Mouse (Mus musculus) megakaryocyte progenitor cell, adult 5-6 weeks (primary cell): ENCODE results near the gene Ryr3. TPM values are rescaled to one million over a fixed set of nuclear protein-coding genes. Genes with fewer than 3 reads are reported as not detected.

ENCODE experiments used
- ATAC-seq: replicated peaks from 2 replicates; pipeline ENCODE4 v1.8.0; 2016; ENCODE audit warnings: mild to moderate bottlenecking, moderate TSS enrichment, inconsistent platforms; ENCODE audit not compliant: poor library complexity
- total RNA-seq, 2 experiments: library from RNA; stranded (forward) in 1 of 2; stranded (reverse) in 1 of 2; fragments of 157-497, 149-512 nt in 1 of 2; fragments of 200-1000 nt in 1 of 2; gene quantifications; 2 replicates each; pipeline versions ENCODE4 v1.2.3 to v1.2.4; 2015 to 2017

The Ryr3 gene
- total RNA-seq, 2 experiments from 2014 or later: not detected

GRCm38 (mm10) chr2:112913796-112914195 is 303.1 kb downstream of the Ryr3 start:
- ATAC-seq: no peak

- no peak for ATAC-seq
These were observed 304.3 kb downstream of the Ryr3 start for GRCm38 (mm10) chr2:112912611-112913010.

- ATAC-seq: no peak
These were observed 306.3 kb downstream of the Ryr3 start for GRCm38 (mm10) chr2:112910579-112910978.

- no peak for ATAC-seq
These were observed 307.8 kb downstream of the Ryr3 start for GRCm38 (mm10) chr2:112909142-112909541.

GRCm38 (mm10) chr2:112900747-112901146 is 316.1 kb downstream of the Ryr3 start:
- ATAC-seq: no peak

GRCm38 (mm10) chr2:112884456-112885114 is 332.3 kb downstream of the Ryr3 start:
- ATAC-seq: no peak

- ATAC-seq: no peak
These were observed 335.1 kb downstream of the Ryr3 start for GRCm38 (mm10) chr2:112881805-112882204.

DNA sequence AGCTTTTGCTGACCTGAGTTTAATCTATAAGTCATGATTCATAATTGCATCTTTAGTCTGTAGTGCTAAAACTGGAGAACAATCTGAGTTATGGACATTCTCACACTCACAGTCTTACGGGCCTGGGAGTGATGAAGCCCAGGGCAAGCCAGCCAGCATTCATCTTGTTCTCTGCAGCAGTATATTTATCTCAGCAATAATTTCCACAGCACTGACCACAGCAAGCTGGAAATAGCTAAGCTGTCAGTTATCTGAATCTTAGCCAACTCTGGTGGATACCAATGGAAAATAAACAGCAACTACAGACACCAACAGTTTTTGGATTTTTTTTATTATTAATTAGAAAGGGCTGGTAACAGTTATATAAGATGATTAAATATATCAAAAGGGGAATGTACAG is 335.5 kb downstream of the Ryr3 start:
- no peak for ATAC-seq

- ATAC-seq: no peak
These were observed 339.5 kb downstream of the Ryr3 start for GRCm38 (mm10) chr2:112877404-112877803.

GRCm38 (mm10) chr2:112866043-112866551 is 350.8 kb downstream of the Ryr3 start:
- ATAC-seq: no peak

- ATAC-seq: no peak
These were observed 355.1 kb downstream of the Ryr3 start for GRCm38 (mm10) chr2:112861792-112862191.

GRCm38 (mm10) chr2:112845583-112846512 is 371.0 kb downstream of the Ryr3 start:
- ATAC-seq: no peak

- ATAC-seq: no peak
These were observed 374.0 kb downstream of the Ryr3 start for GRCm38 (mm10) chr2:112842877-112843276.

DNA sequence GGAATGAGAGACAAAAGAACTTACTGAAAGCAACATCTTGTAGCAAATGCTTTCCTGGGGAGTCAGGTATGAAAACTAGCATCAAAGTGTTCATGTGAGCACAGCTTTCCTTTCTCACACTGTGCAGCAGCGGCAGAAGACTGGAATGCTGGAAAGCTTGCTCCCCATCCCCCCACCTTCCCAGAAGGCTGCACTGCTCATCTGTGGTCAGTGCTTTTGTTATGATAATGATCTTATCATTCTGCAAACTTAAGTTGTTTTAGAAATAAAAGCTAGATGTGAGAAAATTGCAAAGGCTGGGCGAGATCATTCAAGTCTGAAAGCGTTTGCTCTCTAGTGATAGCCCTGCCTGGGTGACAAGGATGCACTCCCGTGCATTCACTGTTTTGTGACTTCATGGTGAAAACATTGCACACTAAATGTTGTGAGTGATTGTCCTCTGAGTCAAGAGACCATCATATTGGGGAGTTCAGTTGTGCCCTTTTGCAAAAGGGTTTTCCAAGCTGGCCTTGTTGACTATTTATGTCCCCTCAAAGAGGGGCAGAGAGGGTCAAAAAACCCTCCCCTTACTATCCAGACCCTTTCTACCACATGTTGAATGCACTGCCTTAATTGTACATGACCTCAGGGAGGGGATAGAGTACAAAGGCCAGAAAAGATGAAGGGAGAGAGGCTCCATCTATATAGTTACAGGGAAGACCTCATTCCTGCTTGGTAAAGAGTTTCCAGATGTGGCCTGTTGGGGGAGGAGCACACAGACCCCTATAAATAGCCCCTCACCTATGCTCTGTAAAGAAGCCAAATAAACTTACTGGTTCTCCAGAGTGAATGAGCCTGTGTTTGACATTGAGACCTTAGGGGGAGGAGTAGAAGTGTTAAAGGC is 385.2 kb downstream of the Ryr3 start:
- ATAC-seq: no peak

GRCm38 (mm10) chr2:112826571-112826970 is 390.3 kb downstream of the Ryr3 start:
- no peak for ATAC-seq

GRCm38 (mm10) chr2:112822721-112823120 is 394.2 kb downstream of the Ryr3 start:
- ATAC-seq: no peak

DNA sequence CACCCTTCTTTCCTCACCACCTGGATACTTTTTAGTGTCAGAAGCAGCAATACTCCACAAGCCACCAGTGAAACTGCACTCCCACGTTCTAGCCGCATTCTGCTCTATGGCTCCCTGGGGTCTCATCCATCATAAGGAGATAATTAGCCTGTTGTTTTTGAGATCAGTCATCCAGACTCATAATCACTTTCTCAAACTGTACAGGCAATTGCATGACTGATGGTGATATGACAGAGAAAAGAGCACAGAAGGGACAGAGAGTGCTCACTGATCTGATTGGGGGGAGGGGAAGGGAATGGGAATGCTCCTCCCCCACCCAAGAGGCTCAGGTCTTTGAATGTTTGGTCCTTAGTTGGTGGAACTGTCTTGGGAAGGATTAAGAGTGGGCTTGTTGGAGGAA is 397.8 kb downstream of the Ryr3 start:
- ATAC-seq: no peak

- no peak for ATAC-seq
These were observed 399.9 kb downstream of the Ryr3 start for GRCm38 (mm10) chr2:112816976-112817375.

- ATAC-seq: no peak
These were observed 400.9 kb downstream of the Ryr3 start for GRCm38 (mm10) chr2:112815960-112816359.

- 0 out of 2 replicates have a peak, but pooled peaks have one; percentile 20 for ATAC-seq
These were observed 404.1 kb downstream of the Ryr3 start for GRCm38 (mm10) chr2:112812637-112813402.
